9 mouse cellular contexts compared by ENCODE assay signal in the genomic region with DNA sequence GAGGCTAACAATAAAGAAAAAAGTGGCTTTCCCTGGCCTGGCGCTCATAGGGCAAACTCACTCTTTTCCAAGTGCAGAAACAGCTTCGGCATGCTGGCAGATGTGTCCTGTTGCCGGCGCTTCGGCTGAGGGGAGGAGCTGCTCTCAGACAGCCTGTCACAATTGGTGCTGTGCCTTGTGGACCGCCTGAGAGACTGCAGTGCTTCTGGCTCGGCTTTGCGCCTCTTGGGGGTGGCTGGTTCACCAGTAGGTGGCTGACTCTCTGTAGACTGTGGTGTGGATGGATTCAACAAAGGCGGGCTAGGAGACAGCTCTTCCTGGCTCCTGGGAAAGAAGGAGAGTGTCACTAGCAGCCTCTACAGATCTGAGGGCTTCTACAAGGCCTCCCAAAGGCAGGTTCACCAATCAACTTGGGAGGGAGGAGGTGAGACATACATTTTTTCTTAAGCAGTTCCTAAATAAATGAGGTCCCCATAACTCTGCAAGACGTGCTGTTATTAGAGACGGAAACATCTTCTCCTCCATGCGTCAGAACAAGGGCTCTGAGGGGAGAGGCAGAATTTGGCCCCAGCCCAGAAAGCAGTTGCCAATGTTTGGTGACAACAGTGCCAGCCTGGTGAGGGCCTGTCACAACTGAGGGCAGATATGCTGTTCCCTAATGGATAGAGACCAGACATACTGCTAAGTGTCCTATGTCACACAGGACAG. TPM values are rescaled to one million over a fixed set of nuclear protein-coding genes. Genes with fewer than 3 reads are reported as not detected.
DNase-seq lines count a peak whose midpoint lies in the region; ATAC-seq lines count a peak whose summit lies in the region.
"Had no signal": no experiment of that assay in that cellular context is flagged by ENCODE, and none has a peak within 500 bp of the region (broad histone marks: within the 10 kb centered on the region; RNA-seq: fewer than 3 reads in every experiment).

No protein-coding gene starts in this region.

- H3K27ac ChIP-seq in hindbrain, embryonic 13.5 days, result no peak overlapping the region
- H3K27ac ChIP-seq: forebrain, embryonic 10.5 days; liver, embryonic 15.5 days had no signal

- H3K36me3 ChIP-seq in hindbrain, embryonic 13.5 days, result peaks cover 11% of the 10 kb centered on the region

- 77% methylated on average over 12 of the region's 12 CpGs for WGBS in hindbrain, embryonic 13.5 days

- H3K4me2 ChIP-seq in hindbrain, embryonic 13.5 days, result no peak overlapping the region
- H3K4me2 ChIP-seq: liver, embryonic 15.5 days had no signal

- H3K4me1 ChIP-seq in hindbrain, embryonic 13.5 days (replicated peaks), result no peaks in the 10 kb centered on the region
- H3K4me1 ChIP-seq: forebrain, embryonic 10.5 days; liver, embryonic 15.5 days had no signal

- no peaks in the 10 kb centered on the region for H3K9me3 ChIP-seq in hindbrain, embryonic 13.5 days
- H3K9me3 ChIP-seq: forebrain, embryonic 10.5 days; liver, embryonic 15.5 days had no signal

- peaks cover 7% of the 10 kb centered on the region; the same call in 1 of the 2 replicates for H3K27me3 ChIP-seq in hindbrain, embryonic 13.5 days
- H3K27me3 ChIP-seq: liver, embryonic 15.5 days had no signal

- H3K9ac ChIP-seq in hindbrain, embryonic 13.5 days, result no peak overlapping the region
- H3K9ac ChIP-seq: liver, embryonic 15.5 days had no signal

- peak; percentile 4 for DNase-seq in left cerebral cortex, postnatal 4 days
- no peak for DNase-seq in left cerebral cortex, adult 11 months (ENCODE audit: low spot score)
- peak; percentile 21 for DNase-seq in heart, adult 8-10 months (ENCODE audit: low spot score)
- peak; percentile 14 for DNase-seq in heart, postnatal 25 days (ENCODE audit: low spot score)
- peak; percentile 55 to 86 for DNase-seq in lung, postnatal 4 days
- no peak for DNase-seq in embryo, embryonic 10.5 days (ENCODE audit: low spot score)

- intact Hi-C loops in left cerebral cortex, postnatal 4 days (cut with DNase I), result loop anchor here (5.0 kb wide), 1 partner anchor 268 kb away; no protein-coding TSS in a partner anchor
- intact Hi-C loops in heart, postnatal 25 days (cut with DNase I), result loop anchor here (10.0 kb wide), 3 partner anchors 271 to 651 kb away; no protein-coding TSS in a partner anchor

- no peak overlapping the region for H3K4me3 ChIP-seq in hindbrain, embryonic 13.5 days
- H3K4me3 ChIP-seq: forebrain, embryonic 10.5 days; liver, embryonic 15.5 days had no signal

- ATAC-seq in hindbrain, embryonic 13.5 days (ENCODE audit: low FRiP score), result no peak

RNA-seq across cellular contexts. Expression of a gene that starts 9.6 kb away (rescaled TPM):
- total RNA-seq in left cerebral cortex, postnatal 4 days (2021), result 10 to 100 TPM; 20.8 to 23.9 TPM
- 10 to 100 TPM; 44.7 to 55.4 (median 53.4) TPM for total RNA-seq in heart, adult 8-10 months (2022)
- total RNA-seq in heart, postnatal 25 days (2021), result 10 to 100 TPM; 47.5 to 48.7 TPM
- polyA plus RNA-seq in hindbrain, embryonic 13.5 days (2015; fragmentation: Nextera tagmentation; extraction: Ambion mirVana), result 17.1 and 19.0 TPM in 2 replicates

Comparison
In these comparisons a context has a peak if more than half of its experiments do, and no peak if none do; other contexts are left out.
1. DNase-seq: peak in left cerebral cortex, postnatal 4 days (single experiment), heart, adult 8-10 months (single experiment), heart, postnatal 25 days (single experiment) and lung, postnatal 4 days (2 of 2); none in left cerebral cortex, adult 11 months (single experiment) and embryo, embryonic 10.5 days (single experiment).